Mouse (Mus musculus) left cerebral cortex, adult 11 months (tissue): ENCODE measurements around the gene Rpl28.

Experiments
- DNase-seq: peaks from one replicate; pipeline ENCODE4 v3.0.0; 2022; ENCODE audit warnings: low spot score

The Rpl28 gene

DNA sequence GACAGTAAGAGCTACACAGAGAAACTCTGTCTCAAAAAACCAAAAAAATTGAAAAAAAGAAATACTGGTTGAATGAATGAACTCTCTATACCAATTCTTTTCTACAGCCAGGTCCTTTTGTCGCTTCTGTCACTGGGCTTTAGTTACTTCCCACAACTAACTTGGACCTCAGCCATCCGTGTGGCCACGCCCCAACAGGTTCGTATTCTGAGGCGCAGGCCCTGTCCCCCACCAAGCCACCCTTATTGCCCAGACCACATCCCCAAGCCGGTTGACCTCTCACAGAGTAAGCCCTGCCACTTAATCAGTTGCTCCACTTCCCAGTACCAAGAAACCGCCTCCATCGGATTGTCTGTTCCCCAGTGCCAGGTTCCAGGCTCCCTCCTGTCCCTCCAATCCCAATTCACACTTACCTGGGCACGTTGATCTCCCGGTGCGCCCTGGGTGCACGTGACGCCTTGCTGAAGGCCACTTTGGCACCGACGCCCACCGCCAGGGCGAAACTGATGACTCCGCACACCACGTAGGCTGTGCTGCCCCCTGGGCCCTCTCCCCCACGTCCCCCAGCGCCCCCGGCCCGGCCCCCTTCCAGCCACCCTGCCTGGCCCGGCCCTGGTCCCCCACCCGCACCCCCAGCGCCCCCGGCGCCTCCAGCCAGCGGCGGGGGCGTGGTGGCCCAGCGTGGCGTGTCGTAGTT is 43.1 kb downstream of the Rpl28 start:
- DNase-seq = no peak

DNA sequence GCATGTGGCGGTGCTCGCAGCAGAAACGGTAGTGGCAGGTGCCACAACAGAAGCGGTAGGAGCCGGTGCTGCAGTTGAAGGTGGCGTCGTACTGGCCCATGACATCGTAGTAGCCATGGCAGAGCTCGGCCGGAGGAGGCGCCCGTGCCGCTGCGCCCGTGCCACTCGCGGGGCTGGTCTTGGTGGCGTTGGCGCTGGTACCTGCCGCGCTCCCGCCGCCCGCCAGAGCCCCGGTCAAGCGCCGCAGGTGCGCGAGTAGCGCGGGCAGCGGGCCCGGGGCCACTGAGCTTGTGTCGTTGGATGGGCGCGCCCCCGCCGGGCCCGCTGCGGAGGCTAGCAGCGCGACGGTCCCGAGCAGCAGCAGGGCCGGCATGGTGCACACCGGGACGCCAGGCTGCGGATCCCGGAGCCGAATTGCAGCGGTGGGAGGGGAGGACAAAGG is 43.7 kb downstream of the Rpl28 start:
- no peak for DNase-seq

DNA sequence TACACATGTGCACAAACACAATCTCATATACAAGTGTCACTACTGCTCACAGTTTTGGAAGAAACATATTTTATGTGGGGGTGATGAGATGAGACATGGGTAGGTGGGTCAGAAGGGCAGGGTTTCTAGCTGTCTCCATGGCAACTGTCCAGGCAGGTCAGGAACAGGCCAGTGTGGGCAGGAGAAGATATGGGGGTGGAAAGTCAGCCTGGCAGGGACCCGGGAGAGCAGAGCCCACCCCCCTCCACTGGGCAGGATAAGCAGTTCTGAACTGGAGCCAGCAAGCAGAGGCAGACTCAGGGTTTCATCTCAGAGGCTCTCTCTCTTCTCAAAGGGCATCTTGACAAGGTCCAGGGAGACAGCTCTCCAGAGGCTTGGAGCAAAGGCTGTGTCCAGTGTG is 45.0 kb downstream of the Rpl28 start:
- DNase-seq = no peak

DNA sequence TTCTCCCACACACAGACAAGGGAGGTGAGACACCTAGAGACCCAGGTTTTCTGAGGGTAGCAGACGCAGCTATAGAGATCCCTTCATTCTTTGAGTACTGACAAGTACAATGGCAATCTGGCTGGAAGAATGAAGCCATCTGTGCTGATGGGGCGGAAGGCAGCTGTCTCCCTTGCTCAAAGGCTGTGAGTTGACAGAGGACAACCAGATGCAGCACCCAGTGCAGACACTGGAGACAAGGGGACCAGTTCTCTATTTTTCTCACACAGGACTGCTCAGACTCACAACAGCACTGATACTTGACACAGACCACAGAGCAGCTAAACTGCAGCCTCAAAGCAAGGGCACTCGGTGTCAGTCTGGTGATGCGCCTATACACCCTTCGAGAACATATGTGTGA is 49.4 kb downstream of the Rpl28 start:
- no peak for DNase-seq

GRCm38 (mm10) chr7:4842634-4843131 is 50.0 kb downstream of the Rpl28 start:
- no peak for DNase-seq

DNA sequence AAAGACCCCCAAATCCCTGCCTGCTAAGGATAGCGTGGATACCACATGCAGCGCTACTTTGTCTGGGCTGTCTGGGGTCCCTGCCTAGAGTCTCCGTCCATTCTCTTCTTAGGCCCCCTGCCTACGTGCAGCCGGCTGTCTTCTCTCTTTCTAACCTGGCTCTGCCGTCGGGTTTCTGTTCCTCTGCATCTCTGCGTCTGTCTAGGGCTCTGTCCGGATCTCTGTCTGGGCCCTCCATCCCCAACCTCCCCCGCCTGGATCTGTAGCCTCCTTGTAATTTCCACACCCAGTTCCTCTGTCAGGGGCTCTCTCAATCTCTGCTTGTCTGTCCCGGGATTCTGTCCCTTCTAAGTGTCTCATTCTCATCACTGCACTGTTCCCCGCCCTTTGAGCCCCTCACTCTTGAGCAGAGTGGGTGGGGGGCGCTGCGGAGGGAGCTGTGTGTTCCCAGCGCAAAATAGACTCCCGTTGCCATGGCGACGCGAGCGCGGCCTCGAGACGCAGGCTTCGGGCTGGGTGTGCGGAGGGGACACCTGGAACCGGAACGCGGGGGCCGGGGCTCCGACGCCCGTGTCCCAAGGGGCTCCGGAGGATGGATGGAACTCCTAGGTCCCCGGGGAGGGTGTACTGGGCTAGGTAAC is 51.0 kb downstream of the Rpl28 start:
- peak; percentile 74 for DNase-seq

- no peak for DNase-seq
These were observed 51.7 kb downstream of the Rpl28 start, which contains the start of gene Shisa7 for GRCm38 (mm10) chr7:4844245-4844916. Shisa7 (minus strand) TSS chr7:4844696.
